Mouse (Mus musculus): ENCODE data around the gene Pacsin1. TPM values are rescaled to one million over a fixed set of nuclear protein-coding genes. Genes with fewer than 3 reads are reported as not detected.

Gene Pacsin1
- polyA plus RNA-seq, 1 experiment from 2014 or later: 0.20 TPM

DNA sequence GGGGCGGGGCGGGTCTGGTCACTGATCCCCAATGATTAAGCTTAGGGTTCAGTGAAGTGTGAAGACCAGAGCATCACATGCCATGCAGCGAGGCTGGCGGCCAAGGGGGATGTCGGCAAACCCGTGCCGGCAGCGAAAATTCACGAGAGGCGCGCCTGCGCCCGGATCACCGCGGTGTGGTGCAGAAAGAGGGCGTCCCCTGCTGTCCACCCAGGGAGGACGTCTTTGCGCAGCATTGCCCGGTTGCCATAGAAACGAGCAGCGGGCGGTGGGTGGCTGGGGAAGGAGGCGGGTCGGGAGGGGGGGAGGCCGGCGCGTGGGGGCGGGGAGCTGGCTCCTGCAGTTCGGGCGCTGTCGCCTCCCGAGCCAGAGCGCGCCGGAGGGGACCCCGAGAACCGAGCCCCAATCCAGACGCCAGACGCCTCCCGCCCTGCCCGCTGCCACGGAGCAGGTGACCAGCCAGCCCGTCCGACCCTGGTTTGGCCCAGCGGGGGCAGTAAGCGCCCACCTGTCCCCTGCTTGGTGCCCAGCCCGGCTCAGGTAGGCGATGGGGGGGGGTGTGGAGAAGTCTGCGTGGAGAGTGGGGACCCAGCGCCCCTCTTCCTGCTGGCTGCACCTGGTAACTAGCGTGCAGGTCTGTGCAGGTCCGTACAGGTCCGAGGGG, 29.7 kb downstream of the Pacsin1 start:
- peak overlapping the region; percentile 34 for H3K4me3 ChIP-seq (replicated peaks)
- H3K4me1 ChIP-seq (replicated peaks): peaks cover 9% of the 10 kb centered on the region
- no peak for ATAC-seq (ENCODE audit: low read depth)
- H3K9me3 ChIP-seq (replicated peaks): no peaks in the 10 kb centered on the region
- no peak overlapping the region for H3K27ac ChIP-seq
- no peak overlapping the region for H3K9ac ChIP-seq
- no peaks in the 10 kb centered on the region for H3K36me3 ChIP-seq
- H3K27me3 ChIP-seq: peaks cover 67% of the 10 kb centered on the region
- H3K4me2 ChIP-seq: peak overlapping the region; percentile 54
- no peak for DNase-seq
- 2% methylated on average over 45 of the region's 53 CpGs for WGBS (ENCODE audit: insufficient replicate concordance)

DNA sequence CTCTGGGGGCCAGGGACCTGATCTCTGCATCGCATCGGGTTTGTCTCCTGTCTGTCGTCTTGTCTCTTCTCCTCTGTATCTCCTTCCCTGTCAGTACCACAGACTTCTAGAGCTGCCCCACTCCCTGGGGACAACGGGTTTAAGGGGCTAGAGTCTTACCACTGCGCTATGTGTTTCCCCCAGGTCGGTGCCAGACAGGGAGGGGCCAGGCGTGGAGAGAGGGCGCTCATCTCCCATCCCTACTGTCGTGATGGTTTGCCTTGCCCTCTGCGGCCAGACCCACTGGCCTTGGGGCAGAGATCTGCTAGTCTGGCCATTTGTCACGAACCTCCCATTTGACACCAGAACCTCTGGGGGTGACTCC, 30.2 kb downstream of the Pacsin1 start:
- H3K27ac ChIP-seq: no peak overlapping the region
- H3K9ac ChIP-seq: no peak overlapping the region
- H3K4me3 ChIP-seq (replicated peaks): peak overlapping the region; percentile 34; the same call in 1 of the 2 replicates
- H3K4me1 ChIP-seq (replicated peaks): peaks cover 9% of the 10 kb centered on the region
- H3K36me3 ChIP-seq: no peaks in the 10 kb centered on the region
- under 1% methylated on average over 11 of the region's 11 CpGs for WGBS (ENCODE audit: insufficient replicate concordance)
- DNase-seq: no peak
- H3K9me3 ChIP-seq (replicated peaks): no peaks in the 10 kb centered on the region
- peak overlapping the region; percentile 54 for H3K4me2 ChIP-seq
- peaks cover 71% of the 10 kb centered on the region for H3K27me3 ChIP-seq
- ATAC-seq (ENCODE audit: low read depth): no peak

DNA sequence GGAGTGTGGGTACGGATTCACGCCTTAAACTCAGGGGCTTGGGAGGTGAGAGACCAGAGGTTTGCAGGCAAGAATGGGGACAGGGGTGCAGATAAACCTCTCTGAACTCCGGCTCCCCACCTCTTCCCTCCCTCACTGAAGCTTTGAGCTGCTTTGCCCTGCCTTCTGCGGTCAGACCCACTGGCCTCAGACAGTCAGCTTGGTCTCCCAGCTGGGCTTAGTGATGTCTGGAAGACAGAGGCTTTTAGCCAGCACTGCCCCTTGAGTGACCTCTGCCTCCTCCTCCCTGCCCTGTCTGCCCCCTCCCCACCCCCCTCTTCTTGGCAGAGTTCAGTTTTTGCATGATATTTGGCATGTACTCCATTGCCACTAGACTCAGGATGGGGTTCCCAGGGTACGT, 31.1 kb downstream of the Pacsin1 start:
- WGBS (ENCODE audit: insufficient replicate concordance): 15% methylated on average over 5 of the region's 5 CpGs
- ATAC-seq (ENCODE audit: low read depth) (0 out of 2 replicates have a peak, but pooled peaks have one; percentile 15), DNase-seq (no peak)
- H3K4me2 ChIP-seq: no peak overlapping the region
- no peak overlapping the region for H3K27ac ChIP-seq
- H3K4me3 ChIP-seq (replicated peaks): no peak overlapping the region
- H3K27me3 ChIP-seq: peaks cover 71% of the 10 kb centered on the region
- H3K9me3 ChIP-seq (replicated peaks): no peaks in the 10 kb centered on the region
- H3K9ac ChIP-seq: no peak overlapping the region
- H3K36me3 ChIP-seq: no peaks in the 10 kb centered on the region
- peaks cover 9% of the 10 kb centered on the region for H3K4me1 ChIP-seq (replicated peaks)

DNA sequence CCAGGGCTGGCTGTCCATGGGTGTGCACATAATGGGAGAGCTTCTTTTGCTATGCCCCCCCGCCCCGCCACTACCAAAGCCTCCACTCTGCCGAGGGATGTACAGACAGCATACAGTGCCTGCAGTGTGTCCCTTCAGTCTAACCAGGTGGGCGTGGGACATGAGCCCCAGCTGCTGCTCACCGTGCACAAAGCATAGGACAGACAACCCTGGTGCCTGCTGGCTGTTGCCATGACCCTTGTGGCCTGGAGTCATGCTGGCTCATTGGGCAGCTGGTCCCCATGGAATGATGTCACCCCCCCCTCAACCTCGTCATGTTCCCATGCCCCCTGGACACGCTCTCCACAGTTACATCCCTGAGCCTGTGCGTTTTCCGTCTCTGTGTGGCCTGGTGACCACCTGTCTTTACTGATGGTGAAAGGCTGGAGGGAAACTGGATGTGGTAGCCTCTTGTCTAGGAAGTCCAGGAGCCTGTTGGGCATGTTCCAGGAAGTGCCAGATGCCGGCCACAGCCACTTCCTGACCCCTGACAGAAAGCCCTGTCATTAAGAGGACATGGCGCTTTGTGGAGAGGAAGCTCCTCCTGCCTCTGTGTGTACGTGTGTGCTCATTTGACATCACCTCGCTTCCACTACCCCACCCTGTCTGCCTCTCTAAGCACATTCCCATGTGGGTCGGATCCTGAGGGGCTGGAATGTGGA, 35.8 kb downstream of the Pacsin1 start:
- H3K27me3 ChIP-seq: peaks cover 32% of the 10 kb centered on the region
- H3K4me3 ChIP-seq (replicated peaks): no peak overlapping the region
- H3K9ac ChIP-seq: no peak overlapping the region
- H3K27ac ChIP-seq: no peak overlapping the region
- no peaks in the 10 kb centered on the region for H3K4me1 ChIP-seq (replicated peaks)
- no peaks in the 10 kb centered on the region for H3K9me3 ChIP-seq (replicated peaks)
- DNase-seq: no peak
- no peak for ATAC-seq (ENCODE audit: low read depth)
- no peak overlapping the region for H3K4me2 ChIP-seq
- no peaks in the 10 kb centered on the region for H3K36me3 ChIP-seq
- 42% methylated on average over 14 of the region's 14 CpGs for WGBS (ENCODE audit: insufficient replicate concordance)

DNA sequence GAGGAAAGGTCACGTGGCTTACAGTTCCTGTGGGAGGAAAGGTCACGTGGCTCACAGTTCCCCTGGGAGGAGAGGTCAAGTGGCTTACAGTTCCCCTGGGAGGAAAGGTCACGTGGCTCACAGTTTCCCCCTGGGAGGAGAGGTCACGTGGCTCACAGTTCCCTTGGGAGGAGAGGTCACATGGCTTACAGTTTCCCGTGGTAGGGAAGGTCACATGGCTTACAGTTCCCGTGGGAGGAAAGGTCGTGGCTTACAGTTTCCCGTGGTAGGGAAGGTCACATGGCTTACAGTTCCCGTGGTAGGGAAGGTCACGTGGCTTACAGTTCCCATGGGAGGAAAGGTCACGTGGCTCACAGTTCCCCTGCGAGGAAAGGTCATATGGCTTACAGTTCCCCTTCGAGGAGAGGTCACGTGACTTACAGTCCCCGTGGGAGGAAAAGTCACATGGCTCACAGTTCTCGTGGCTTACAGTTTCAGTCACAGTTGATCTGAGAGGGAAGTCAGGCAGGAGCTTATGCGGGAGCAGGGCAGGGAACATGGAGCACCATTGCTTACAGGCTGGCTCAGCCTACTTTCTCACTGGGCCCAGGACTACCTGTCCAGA, 44.4 kb downstream of the Pacsin1 start:
- no peak for DNase-seq
- H3K4me3 ChIP-seq (replicated peaks): no peak overlapping the region
- no peaks in the 10 kb centered on the region for H3K9me3 ChIP-seq (replicated peaks)
- H3K4me1 ChIP-seq (replicated peaks): peaks cover 5% of the 10 kb centered on the region
- WGBS (ENCODE audit: insufficient replicate concordance): 64% methylated on average over 17 of the region's 17 CpGs
- no peaks in the 10 kb centered on the region for H3K36me3 ChIP-seq
- ATAC-seq (ENCODE audit: low read depth): no peak
- no peak overlapping the region for H3K27ac ChIP-seq
- H3K9ac ChIP-seq: no peak overlapping the region
- H3K4me2 ChIP-seq: no peak overlapping the region
- peaks cover 3% of the 10 kb centered on the region; the same call in 1 of the 2 replicates for H3K27me3 ChIP-seq

DNA sequence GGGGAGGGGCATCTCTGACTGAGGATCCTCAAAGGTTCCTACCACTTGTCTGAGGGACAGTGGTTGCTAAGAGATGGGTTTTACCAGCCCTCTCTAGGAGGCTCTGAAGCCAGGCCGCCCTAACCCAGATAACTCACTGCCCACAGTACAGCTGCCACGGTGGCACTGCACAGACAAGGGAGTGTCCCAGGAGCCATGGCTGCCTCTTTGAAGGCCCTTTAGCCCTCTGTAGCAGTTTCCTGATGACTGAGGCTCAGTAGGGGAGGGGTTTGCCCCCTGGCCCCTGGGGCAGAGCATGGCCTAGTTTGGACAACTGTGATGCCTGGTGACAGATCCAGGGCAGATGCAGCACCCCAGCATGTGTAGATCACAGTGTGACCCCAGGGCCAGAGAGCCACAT, 45.5 kb downstream of the Pacsin1 start:
- H3K27ac ChIP-seq: no peak overlapping the region
- H3K27me3 ChIP-seq: peaks cover 7% of the 10 kb centered on the region
- no peaks in the 10 kb centered on the region for H3K9me3 ChIP-seq (replicated peaks)
- ATAC-seq (ENCODE audit: low read depth): no peak
- WGBS (ENCODE audit: insufficient replicate concordance): 57% methylated on average over 2 of the region's 2 CpGs
- H3K4me2 ChIP-seq: no peak overlapping the region
- H3K9ac ChIP-seq: no peak overlapping the region
- H3K4me3 ChIP-seq (replicated peaks): no peak overlapping the region
- H3K36me3 ChIP-seq: no peaks in the 10 kb centered on the region
- peaks cover 5% of the 10 kb centered on the region for H3K4me1 ChIP-seq (replicated peaks)
- DNase-seq: no peak

DNA sequence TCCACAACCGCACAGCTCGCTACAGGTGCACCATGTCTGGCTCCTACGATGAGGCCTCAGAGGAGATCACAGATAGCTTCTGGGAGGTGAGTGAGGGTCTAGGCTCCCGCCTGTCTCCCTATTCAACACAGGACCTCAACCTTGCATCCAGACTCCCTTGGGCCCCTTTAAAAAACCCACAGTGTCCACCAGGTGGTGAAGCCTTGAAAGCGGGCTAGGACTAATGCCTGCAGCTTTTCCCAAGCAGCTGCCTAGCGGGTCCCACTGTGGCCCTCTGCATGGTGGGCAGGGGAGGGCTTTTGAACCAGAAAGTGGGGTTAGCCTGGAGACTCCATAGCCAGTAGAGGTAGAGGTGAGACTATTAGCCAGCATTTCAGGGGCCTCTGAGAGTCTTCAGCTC, 46.5 kb downstream of the Pacsin1 start:
- H3K27me3 ChIP-seq: peaks cover 17% of the 10 kb centered on the region
- no peaks in the 10 kb centered on the region for H3K9me3 ChIP-seq (replicated peaks)
- no peak overlapping the region for H3K27ac ChIP-seq
- DNase-seq: no peak
- no peak for ATAC-seq (ENCODE audit: low read depth)
- no peak overlapping the region for H3K4me2 ChIP-seq
- 70% methylated on average over 6 of the region's 6 CpGs for WGBS (ENCODE audit: insufficient replicate concordance)
- H3K36me3 ChIP-seq: no peaks in the 10 kb centered on the region
- H3K9ac ChIP-seq: no peak overlapping the region
- H3K4me1 ChIP-seq (replicated peaks): peaks cover 5% of the 10 kb centered on the region
- no peak overlapping the region for H3K4me3 ChIP-seq (replicated peaks)

DNA sequence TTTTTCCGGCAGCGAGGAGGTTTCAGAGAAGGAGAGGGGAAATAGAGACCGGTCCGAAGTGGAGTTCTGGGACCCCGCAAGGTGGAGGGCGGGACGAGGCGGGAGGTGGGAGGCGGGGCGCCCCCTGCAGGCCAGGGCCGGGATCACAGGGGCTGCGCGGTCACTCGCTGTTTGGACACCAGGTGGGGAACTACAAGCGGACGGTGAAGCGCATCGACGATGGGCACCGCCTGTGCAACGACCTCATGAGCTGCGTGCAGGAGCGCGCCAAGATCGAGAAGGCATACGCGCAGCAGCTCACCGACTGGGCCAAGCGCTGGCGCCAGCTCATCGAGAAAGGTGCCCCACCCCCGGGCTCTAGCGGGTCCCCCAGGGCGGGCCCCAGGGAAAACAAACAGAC, 47.2 kb downstream of the Pacsin1 start:
- Histone ChIP-seq H3K27ac (no peak overlapping the region), H3K36me3 (no peaks in the 10 kb centered on the region), H3K4me1 (replicated peaks) (peaks cover 5% of the 10 kb centered on the region), H3K4me2 (peak overlapping the region; percentile 66), H3K27me3 (peaks cover 24% of the 10 kb centered on the region), H3K4me3 (replicated peaks) (peak overlapping the region; percentile 25), H3K9me3 (replicated peaks) (no peaks in the 10 kb centered on the region), H3K9ac (no peak overlapping the region)
- 1% methylated on average over 34 of the region's 34 CpGs for WGBS (ENCODE audit: insufficient replicate concordance)
- DNase-seq (no peak), ATAC-seq (ENCODE audit: low read depth) (0 out of 2 replicates have a peak, but pooled peaks have one; percentile 29)

DNA sequence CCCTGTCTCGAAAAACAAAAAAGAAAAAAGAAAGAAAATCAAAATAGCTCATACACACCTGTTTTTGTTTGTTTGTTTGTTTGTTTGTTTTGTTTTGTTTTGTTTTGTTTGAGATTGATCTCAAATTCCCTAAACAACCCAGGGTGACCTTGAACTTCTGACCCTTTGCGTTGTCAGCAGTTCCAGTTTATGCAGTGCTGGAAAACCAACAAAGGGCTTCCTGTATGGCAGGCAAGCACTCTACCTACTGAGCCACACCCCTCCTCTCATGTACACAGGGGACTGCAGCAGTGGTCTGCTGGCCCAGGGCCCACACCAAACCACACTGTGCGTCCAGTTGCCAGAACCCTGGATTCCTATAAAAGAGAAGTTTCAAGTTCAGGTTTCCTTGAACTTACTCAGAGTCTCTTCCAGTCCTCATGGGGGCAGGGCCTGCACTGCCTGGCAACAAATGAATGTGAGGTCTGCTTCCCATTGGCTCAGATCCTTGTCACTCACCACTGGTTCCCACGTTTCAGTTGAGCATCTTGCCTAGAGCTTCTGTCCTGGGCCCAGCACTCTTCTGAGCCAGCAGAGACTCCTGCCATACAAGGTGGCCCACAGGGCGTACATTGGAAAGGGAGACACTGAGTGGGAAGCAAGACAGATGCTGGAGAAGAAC, 48.8 kb downstream of the Pacsin1 start:
- Histone ChIP-seq H3K9ac (no peak overlapping the region), H3K27me3 (peaks cover 25% of the 10 kb centered on the region), H3K9me3 (replicated peaks) (no peaks in the 10 kb centered on the region), H3K4me1 (replicated peaks) (peaks cover 9% of the 10 kb centered on the region), H3K27ac (no peak overlapping the region), H3K4me2 (no peak overlapping the region), H3K4me3 (replicated peaks) (no peak overlapping the region), H3K36me3 (no peaks in the 10 kb centered on the region)
- DNase-seq: no peak
- 43% methylated on average over 5 of the region's 5 CpGs for WGBS (ENCODE audit: insufficient replicate concordance)
- ATAC-seq (ENCODE audit: low read depth): no peak

DNA sequence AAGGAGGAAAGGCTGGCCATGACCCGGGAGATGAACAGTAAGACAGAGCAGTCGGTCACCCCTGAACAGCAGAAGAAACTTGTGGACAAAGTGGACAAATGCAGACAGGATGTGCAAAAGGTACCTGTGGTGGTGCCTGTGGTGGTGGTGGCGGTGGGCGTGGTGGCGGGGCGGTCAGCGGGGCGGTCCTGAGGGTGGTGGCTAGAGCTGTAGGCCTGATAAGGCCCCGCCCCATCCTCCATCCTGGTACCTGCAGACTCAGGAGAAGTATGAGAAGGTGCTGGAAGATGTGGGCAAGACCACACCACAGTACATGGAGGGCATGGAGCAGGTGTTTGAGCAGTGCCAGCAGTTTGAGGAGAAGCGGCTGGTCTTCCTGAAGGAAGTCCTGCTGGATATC, 50.4 kb downstream of the Pacsin1 start:
- Histone ChIP-seq H3K27me3 (peaks cover 25% of the 10 kb centered on the region), H3K27ac (no peak overlapping the region), H3K9ac (no peak overlapping the region), H3K4me3 (replicated peaks) (no peak overlapping the region), H3K36me3 (no peaks in the 10 kb centered on the region), H3K9me3 (replicated peaks) (no peaks in the 10 kb centered on the region), H3K4me1 (replicated peaks) (peaks cover 9% of the 10 kb centered on the region), H3K4me2 (no peak overlapping the region)
- 33% methylated on average over 10 of the region's 10 CpGs for WGBS (ENCODE audit: insufficient replicate concordance)
- ATAC-seq (ENCODE audit: low read depth) (no peak), DNase-seq (no peak)

DNA sequence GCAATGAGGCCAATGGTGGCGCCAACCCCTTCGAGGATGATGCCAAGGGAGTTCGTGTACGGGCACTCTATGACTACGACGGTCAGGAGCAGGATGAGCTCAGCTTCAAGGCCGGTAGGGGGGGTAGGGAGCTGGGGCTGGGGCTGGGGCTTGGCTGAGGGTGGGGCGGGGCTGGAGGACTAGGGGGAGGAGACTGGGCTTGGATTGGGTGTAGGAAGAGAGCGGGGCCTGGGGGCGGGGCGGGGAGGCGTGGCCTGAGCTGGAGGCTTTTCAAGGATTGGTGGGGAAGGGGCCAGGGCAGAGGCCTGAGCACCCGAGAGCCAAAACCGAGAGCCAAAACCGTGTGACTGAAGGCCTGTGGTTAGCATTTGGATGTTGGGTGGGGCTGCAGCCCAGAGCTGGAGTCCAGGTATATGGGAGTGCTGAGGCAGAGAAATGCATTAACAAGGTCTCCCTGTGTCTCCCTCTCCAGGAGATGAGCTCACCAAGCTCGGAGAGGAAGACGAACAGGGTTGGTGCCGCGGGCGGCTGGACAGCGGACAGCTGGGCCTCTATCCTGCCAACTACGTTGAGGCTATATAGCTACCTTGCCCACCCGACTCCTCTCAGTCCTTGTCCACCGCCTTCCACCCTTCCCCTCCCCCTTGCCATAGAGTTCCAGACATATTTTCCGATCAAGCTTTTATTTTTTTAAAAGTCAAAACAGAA, 52.8 kb downstream of the Pacsin1 start:
- Histone ChIP-seq H3K4me3 (replicated peaks) (peak overlapping the region; percentile 32), H3K9ac (no peak overlapping the region), H3K4me1 (replicated peaks) (peaks cover 4% of the 10 kb centered on the region), H3K27ac (no peak overlapping the region), H3K27me3 (peaks cover 25% of the 10 kb centered on the region), H3K9me3 (replicated peaks) (no peaks in the 10 kb centered on the region), H3K4me2 (peak overlapping the region; percentile 53), H3K36me3 (no peaks in the 10 kb centered on the region)
- peak; percentile 84 for ATAC-seq (ENCODE audit: low read depth)
- DNase-seq: peak; percentile 48
- WGBS (ENCODE audit: insufficient replicate concordance): 2% methylated on average over 25 of the region's 25 CpGs

All from liver, embryonic 13.5 days (tissue).